Mouse (Mus musculus): ENCODE data around the gene Syna.

Syna gene

GRCm38 (mm10) chr5:134528488-134528887 is 31.5 kb downstream of the Syna start:
- DNase-seq: no peak

- DNase-seq: no peak
Measured at GRCm38 (mm10) chr5:134525971-134526711, 33.8 kb downstream of the Syna start.

- DNase-seq: no peak
Measured at GRCm38 (mm10) chr5:134523728-134524127, 36.2 kb downstream of the Syna start.

GRCm38 (mm10) chr5:134522524-134522923 is 37.4 kb downstream of the Syna start:
- DNase-seq: no peak

- DNase-seq: no peak
Measured at GRCm38 (mm10) chr5:134521806-134522205, 38.2 kb downstream of the Syna start.

- no peak for DNase-seq
Measured at GRCm38 (mm10) chr5:134521131-134521530, 38.8 kb downstream of the Syna start.

- no peak for DNase-seq
Measured at GRCm38 (mm10) chr5:134520120-134520519, 39.9 kb downstream of the Syna start.

- DNase-seq: no peak
Measured at GRCm38 (mm10) chr5:134519471-134519870, 40.5 kb downstream of the Syna start.

GRCm38 (mm10) chr5:134512086-134512485 is 47.9 kb downstream of the Syna start:
- DNase-seq: no peak

- DNase-seq: no peak
Measured at GRCm38 (mm10) chr5:134510266-134510665, 49.7 kb downstream of the Syna start.

GRCm38 (mm10) chr5:134508965-134509364 is 51.0 kb downstream of the Syna start:
- DNase-seq: no peak

Measured in thymus, adult 18-20 months (tissue).